Mouse (Mus musculus) spleen, adult 2 months (tissue): ENCODE data around the gene Smyd3. TPM values are rescaled to one million over a fixed set of nuclear protein-coding genes. Genes with fewer than 3 reads are reported as not detected.

Experiments
- DNase-seq, 2 experiments: peaks; one replicate each; pipeline versions ENCODE4 v3.0.0 to v3.0.0-alpha.2; 2012 to 2021; ENCODE audit warnings: low spot score in 2 of 2, low read depth in 1 of 2
- H3K27ac ChIP-seq: fragments of 200-500 bp; 2 replicates; pipeline ENCODE4 v1.5.1; 2012; ENCODE audit warnings: low read length, inconsistent platforms; ENCODE audit not compliant: insufficient read depth
- H3K27me3 ChIP-seq: fragments of 200-500 bp; 2 replicates; pipeline ENCODE4 v1.6.1; 2012; ENCODE audit warnings: mild to moderate bottlenecking, moderate library complexity, low read length, inconsistent platforms; ENCODE audit not compliant: control insufficient read depth, insufficient read depth
- H3K36me3 ChIP-seq: fragments of 200-500 bp; 2 replicates; pipeline ENCODE4 v1.6.1; 2012; ENCODE audit warnings: mild to moderate bottlenecking, low read length, inconsistent platforms; ENCODE audit not compliant: control insufficient read depth, insufficient read depth
- H3K4me1 ChIP-seq: fragments of 200-500 bp; 2 replicates; pipeline ENCODE4 v1.6.1; 2011; ENCODE audit warnings: inconsistent platforms; ENCODE audit not compliant: control insufficient read depth, insufficient read depth, insufficient read length
- H3K4me3 ChIP-seq: fragments of 200-500 bp; 2 replicates; pipeline ENCODE4 v1.5.1; 2011; ENCODE audit warnings: mild to moderate bottlenecking, inconsistent platforms; ENCODE audit not compliant: insufficient read depth, insufficient read length; ENCODE audit errors: extremely low read depth
- CTCF ChIP-seq: fragments of 200-500 bp; IDR thresholded peaks from 2 replicates; pipeline ENCODE4 v1.5.1; 2011; ENCODE audit warnings: mild to moderate bottlenecking, inconsistent platforms; ENCODE audit not compliant: insufficient read depth, insufficient read length, insufficient replicate concordance; ENCODE audit errors: extremely low read depth
- POLR2A ChIP-seq: fragments of 200-500 bp; IDR thresholded peaks from 2 replicates; pipeline ENCODE4 v1.6.1; 2011; ENCODE audit warnings: low read depth, low read length, inconsistent platforms
- WGBS: fragments of 180-500 bp; shearing (Covaris S2); methylation state at CpG from one replicate; pipeline ENCODE4 v1.1.7; 2018; 5-methylcytosine and 5-hydroxymethylcytosine counted together
- polyA plus RNA-seq: library from polyadenylated mRNA; depleted of rRNA; stranded (reverse); fragments of >200 nt; gene quantifications from 2 replicates; pipeline ENCODE4 v1.2.3, GENCODE M21; 2012

The Smyd3 gene
- polyA plus RNA-seq, 1 experiment = 3.6 TPM

GRCm38 (mm10) chr1:179114385-179114784 lies 403.5 kb downstream of the Smyd3 start:
- no peak overlapping the region for H3K27ac ChIP-seq
- no peaks in the 10 kb centered on the region for H3K4me1 ChIP-seq
- H3K27me3 ChIP-seq = no peaks in the 10 kb centered on the region
- 94% methylated on average over 3 of the region's 3 CpGs for WGBS
- TF ChIP-seq POLR2A (no peak), CTCF (no peak)
- DNase-seq = no peak
- no peaks in the 10 kb centered on the region for H3K36me3 ChIP-seq
- H3K4me3 ChIP-seq = no peak overlapping the region

DNA sequence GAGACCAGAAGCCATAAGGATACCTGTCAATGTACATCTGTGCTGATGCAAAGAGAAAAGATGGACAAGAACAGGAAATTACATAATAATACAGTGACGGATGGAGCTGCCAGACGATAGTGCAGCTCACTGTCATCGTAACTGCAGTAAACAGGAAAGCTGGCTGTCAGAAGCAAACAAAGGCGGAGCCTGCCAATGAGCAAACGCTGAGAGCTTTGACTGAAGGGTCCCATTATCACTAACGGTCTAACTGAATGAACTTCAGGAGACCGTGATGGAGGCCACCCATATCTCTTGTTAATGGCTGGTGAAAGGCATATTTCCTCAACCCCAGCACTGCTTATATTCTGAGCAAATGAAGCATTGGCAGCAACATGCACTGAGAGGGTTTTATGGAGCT lies 409.1 kb downstream of the Smyd3 start:
- 56% methylated on average over 7 of the region's 7 CpGs for WGBS
- TF ChIP-seq POLR2A (no peak), CTCF (no peak)
- Histone ChIP-seq H3K27ac (no peak overlapping the region), H3K4me3 (no peak overlapping the region), H3K27me3 (no peaks in the 10 kb centered on the region), H3K4me1 (no peaks in the 10 kb centered on the region), H3K36me3 (no peaks in the 10 kb centered on the region)
- no peak for DNase-seq

GRCm38 (mm10) chr1:179107761-179108694 lies 409.8 kb downstream of the Smyd3 start:
- no peak for TF ChIP-seq POLR2A

GRCm38 (mm10) chr1:179107211-179107610 lies 410.6 kb downstream of the Smyd3 start:
- no peak overlapping the region for H3K4me3 ChIP-seq
- no peaks in the 10 kb centered on the region for H3K27me3 ChIP-seq
- no peaks in the 10 kb centered on the region for H3K36me3 ChIP-seq
- 89% methylated on average over 7 of the region's 7 CpGs for WGBS
- H3K4me1 ChIP-seq = no peaks in the 10 kb centered on the region
- DNase-seq = no peak
- H3K27ac ChIP-seq = no peak overlapping the region
- no peak for TF ChIP-seq POLR2A
- TF ChIP-seq CTCF = no peak

More at GRCm38 (mm10) chr1:179107761-179108694, 409.8 kb downstream of the Smyd3 start:
- WGBS = 85% methylated on average over 16 of the region's 16 CpGs
- no peak for DNase-seq
- Histone ChIP-seq H3K27ac (no peak overlapping the region), H3K27me3 (no peaks in the 10 kb centered on the region), H3K4me1 (no peaks in the 10 kb centered on the region), H3K36me3 (no peaks in the 10 kb centered on the region), H3K4me3 (no peak overlapping the region)

GRCm38 (mm10) chr1:179106702-179107145 lies 411.1 kb downstream of the Smyd3 start:
- no peak for TF ChIP-seq CTCF
- no peak for TF ChIP-seq POLR2A
- WGBS = 92% methylated on average over 6 of the region's 6 CpGs

DNA sequence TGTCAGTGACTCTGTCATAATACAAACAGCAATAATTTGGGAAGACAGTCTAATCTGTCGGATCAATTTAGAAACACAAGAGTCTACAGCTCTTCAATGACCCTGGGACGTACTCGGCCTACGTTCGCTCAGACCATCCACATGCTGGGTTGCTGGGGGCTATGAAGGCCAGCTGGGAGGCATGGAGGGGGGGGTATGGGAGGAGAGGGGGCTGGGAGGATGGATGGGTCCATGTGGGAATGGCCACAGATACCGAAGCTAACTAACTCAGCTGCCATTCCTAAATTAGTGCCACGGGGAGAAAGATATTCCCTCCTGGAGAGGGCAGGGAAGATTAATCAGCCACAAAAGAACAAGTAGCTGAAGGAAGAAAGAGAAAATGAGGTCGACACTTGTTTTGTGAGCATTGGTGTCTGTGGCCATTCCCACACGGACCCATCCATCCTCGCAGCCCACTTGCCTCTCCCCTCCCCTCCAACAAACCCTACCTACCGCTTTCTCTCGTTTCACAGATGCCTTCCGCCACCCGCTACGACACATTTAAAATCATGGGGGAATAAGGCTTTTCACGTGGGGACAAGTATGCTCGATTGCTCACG lies 411.6 kb downstream of the Smyd3 start:
- Histone ChIP-seq H3K4me1 (no peaks in the 10 kb centered on the region), H3K27me3 (no peaks in the 10 kb centered on the region), H3K36me3 (no peaks in the 10 kb centered on the region), H3K27ac (no peak overlapping the region), H3K4me3 (no peak overlapping the region)
- TF ChIP-seq POLR2A (no peak), CTCF (no peak)
- WGBS = 94% methylated on average over 18 of the region's 18 CpGs
- DNase-seq = no peak

More at GRCm38 (mm10) chr1:179106702-179107145, 411.1 kb downstream of the Smyd3 start:
- Histone ChIP-seq H3K27ac (no peak overlapping the region), H3K4me3 (no peak overlapping the region), H3K36me3 (no peaks in the 10 kb centered on the region), H3K27me3 (no peaks in the 10 kb centered on the region), H3K4me1 (no peaks in the 10 kb centered on the region)
- DNase-seq = no peak

- TF ChIP-seq POLR2A = no peak
- TF ChIP-seq CTCF = no peak
- 96% methylated on average over 8 of the region's 8 CpGs for WGBS
- H3K27me3 ChIP-seq = no peaks in the 10 kb centered on the region
- no peak overlapping the region for H3K27ac ChIP-seq
- no peak overlapping the region for H3K4me3 ChIP-seq
- DNase-seq = no peak
- no peaks in the 10 kb centered on the region for H3K36me3 ChIP-seq
- H3K4me1 ChIP-seq = no peaks in the 10 kb centered on the region
Observed at GRCm38 (mm10) chr1:179104447-179104846, 413.4 kb downstream of the Smyd3 start.
